Mouse (Mus musculus) frontal cortex, postnatal 36 days (tissue): Measurements from ENCODE around the gene Sorcs3.

Source experiments
- DNase-seq, 2 experiments: peaks; one replicate each; pipeline ENCODE4 v3.0.0; 2022; ENCODE audit warnings: low spot score in 2 of 2

The Sorcs3 gene

GRCm38 (mm10) chr19:48523803-48524202, 318.0 kb downstream of the Sorcs3 start:
- no peak for DNase-seq

- no peak for DNase-seq
These were observed 318.8 kb downstream of the Sorcs3 start for GRCm38 (mm10) chr19:48524527-48525214.

GRCm38 (mm10) chr19:48533582-48533981, 327.8 kb downstream of the Sorcs3 start:
- DNase-seq = no peak

DNA sequence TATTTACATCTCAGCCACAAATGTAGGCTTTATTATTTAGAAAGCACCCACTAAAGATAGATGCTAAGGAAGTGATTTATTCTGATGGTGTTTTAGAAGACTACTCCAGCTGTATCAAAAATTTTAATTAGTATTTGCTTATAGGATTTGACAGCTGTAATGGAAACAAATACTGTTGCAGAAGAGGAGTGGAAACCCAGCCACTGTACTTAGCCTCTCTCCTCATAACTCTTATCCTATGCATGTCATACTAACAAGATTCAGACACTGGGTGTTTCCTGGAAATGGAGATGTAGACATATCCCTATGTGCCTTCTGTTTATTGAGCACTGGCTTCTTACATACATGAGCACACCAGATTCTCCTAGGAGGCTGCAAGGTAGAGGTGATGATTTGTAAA, 338.5 kb downstream of the Sorcs3 start:
- DNase-seq = no peak

GRCm38 (mm10) chr19:48545421-48546132, 339.8 kb downstream of the Sorcs3 start:
- DNase-seq = no peak

GRCm38 (mm10) chr19:48546133-48546448, 340.3 kb downstream of the Sorcs3 start:
- DNase-seq = peak; percentile 61 to 67

DNA sequence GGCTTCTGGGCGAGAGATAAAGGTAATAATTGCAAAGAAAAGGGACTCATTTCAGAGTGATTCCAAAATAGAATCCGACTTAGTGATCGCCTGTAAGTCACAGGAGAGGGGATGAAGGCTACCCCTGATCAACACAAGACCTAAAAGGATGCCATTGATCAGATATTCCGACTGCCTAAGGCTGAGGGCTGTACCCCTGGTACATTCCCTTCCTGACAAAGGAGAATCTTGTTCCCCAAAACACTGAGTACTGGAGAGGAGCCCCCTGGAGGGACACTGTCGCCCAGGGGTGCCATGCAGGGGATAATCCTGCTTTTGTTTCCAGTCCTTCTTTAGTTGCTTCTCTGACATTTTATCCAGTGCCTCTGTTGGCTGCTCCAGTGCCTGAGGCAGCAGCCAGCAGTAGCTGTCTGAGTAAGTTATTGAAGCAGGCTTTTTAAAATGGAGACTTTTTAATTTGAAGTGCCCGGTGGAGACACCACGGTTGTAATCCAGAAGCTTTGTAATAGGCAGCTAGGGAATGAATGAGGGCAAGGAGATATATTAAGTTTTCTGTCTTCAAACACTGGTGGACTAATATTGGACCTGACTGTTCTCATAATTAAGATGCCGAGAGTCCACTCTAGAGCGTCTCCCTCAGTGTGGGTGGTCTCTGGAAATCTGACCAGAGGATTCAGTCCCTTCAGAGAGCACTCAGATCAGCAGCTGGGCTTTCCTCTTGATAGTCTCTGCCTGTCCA, 342.5 kb downstream of the Sorcs3 start:
- DNase-seq = no peak

DNA sequence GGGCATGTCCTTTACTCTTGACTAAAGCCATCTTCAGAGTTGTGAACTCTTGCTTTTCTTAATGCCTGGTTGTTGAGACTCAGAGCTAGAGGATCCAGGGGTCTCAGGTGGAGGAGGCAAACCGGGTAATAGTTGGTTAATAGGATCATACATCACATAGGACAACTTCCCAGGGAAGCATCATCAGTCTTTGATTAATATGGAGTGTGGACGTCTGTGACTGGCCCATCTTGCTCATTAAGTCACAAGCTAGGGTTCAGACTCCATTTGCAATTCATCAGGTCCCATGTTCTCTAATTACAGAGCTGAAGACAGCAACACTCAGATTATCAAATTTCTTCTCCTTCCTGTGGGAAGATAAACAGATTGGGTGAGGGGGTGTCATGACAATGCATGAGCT, 353.6 kb downstream of the Sorcs3 start:
- DNase-seq = no peak

DNA sequence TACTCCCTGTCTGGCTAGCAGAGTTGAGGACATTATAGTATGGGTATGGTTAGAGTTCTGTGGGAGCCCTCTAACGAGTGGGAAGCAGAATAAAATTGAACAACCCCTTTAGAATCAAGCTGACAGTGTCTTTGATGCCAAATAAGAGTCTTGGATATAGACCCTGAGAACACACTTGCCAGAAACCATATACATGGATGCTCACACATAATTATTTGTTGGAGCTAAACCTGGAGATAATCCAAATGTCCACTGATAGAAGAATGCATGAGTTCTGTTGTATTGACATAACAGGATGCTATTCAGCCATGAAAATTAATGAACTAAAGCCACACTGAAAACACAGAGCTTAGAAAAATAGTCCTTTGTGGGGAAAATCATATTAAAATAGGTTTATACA, 369.9 kb downstream of the Sorcs3 start:
- no peak for DNase-seq

GRCm38 (mm10) chr19:48577169-48577568, 371.3 kb downstream of the Sorcs3 start:
- no peak for DNase-seq

GRCm38 (mm10) chr19:48584938-48585560, 379.2 kb downstream of the Sorcs3 start:
- peak; percentile 15 to 23 for DNase-seq

- no peak for DNase-seq
These were observed 411.1 kb downstream of the Sorcs3 start for GRCm38 (mm10) chr19:48616951-48617350.

- no peak for DNase-seq
These were observed 425.0 kb downstream of the Sorcs3 start for GRCm38 (mm10) chr19:48630671-48631327.

DNA sequence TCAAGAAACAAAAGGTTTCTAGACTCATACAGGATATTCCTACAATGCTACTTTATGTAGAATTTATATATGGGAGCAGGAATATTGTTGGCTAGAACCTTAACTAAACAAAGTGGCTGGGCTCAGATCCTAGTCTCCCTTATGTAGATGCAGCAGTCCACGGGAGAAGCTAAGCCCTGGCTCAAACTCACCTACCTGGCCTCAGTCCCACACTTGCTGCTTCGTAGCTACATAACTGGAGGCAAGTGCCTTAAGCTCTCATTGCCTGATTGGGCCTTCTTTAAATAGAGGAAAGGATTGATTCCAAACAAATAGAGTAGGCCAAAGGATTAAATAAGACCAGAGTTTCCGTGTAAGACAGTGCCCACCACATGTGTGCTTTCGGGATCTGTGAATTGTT, 436.7 kb downstream of the Sorcs3 start:
- DNase-seq = no peak

- peak in 1 of 2 experiments; percentile 9 for DNase-seq
These were observed 444.1 kb downstream of the Sorcs3 start for GRCm38 (mm10) chr19:48649941-48650340.

GRCm38 (mm10) chr19:48651617-48652016, 445.8 kb downstream of the Sorcs3 start:
- peak; percentile 46 to 77 for DNase-seq

GRCm38 (mm10) chr19:48660201-48660600, 454.4 kb downstream of the Sorcs3 start:
- no peak for DNase-seq

GRCm38 (mm10) chr19:48679896-48680295, 474.1 kb downstream of the Sorcs3 start:
- no peak for DNase-seq

DNA sequence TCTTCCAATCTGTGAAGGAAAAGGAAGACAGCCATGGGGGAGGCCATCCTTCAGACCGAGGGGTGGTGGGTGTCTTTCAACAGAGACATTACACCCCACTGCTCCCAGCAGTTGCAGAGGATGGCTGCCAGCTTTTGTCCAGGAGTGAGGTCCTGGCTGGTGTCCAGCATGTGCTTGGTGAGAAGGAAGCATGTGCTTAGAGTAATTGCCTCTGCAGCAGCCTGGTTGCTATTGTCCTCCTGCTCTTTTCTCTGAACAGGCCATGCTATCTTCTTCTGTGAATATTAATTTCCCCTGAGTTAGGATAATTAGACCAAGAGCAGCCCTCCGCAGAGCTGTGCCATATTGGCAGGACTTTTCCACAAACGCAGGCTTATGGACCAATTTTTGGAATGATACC, 476.7 kb downstream of the Sorcs3 start:
- DNase-seq = peak in 1 of 2 experiments; percentile 6

DNA sequence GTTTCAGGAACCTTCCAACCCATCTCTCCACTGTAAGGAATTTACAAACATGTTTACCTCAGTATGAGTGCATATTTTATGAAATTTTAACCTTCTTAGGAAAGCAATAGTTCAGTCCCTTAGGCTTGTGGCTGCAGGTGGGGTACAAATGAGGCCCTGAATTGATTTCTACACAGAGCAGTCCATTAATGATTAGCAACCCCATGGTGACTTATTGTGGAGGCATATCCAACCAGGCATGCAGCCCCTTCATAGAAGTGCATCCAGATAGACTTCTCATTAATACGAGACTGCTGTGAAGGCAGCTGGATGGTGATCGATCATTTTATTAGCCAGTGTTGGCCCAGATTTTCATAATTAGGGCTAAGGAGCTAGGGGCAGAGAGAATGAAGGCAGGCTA, 480.5 kb downstream of the Sorcs3 start:
- no peak for DNase-seq

GRCm38 (mm10) chr19:48700111-48700658, 494.4 kb downstream of the Sorcs3 start:
- DNase-seq = no peak

DNA sequence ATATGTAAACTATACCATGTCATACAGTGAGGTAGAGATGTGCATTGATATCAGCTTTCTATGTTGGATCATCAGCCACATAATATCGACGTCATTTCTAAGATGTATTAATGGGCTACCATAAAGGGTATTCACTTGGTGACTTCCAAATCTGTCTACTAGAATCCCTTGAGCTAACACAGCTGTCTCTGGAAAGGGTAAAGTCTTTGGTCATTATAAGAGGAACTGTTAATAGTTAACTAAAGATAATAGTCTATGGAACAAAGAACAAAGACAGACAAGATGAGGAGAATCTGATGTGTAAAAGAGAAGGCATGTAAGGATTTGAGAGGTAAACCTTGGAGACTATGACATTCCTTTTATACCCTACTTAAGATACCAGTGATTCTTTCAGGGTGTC, 497.9 kb downstream of the Sorcs3 start:
- no peak for DNase-seq
